11 mouse cellular contexts compared by ENCODE assay signal in the genomic region with DNA sequence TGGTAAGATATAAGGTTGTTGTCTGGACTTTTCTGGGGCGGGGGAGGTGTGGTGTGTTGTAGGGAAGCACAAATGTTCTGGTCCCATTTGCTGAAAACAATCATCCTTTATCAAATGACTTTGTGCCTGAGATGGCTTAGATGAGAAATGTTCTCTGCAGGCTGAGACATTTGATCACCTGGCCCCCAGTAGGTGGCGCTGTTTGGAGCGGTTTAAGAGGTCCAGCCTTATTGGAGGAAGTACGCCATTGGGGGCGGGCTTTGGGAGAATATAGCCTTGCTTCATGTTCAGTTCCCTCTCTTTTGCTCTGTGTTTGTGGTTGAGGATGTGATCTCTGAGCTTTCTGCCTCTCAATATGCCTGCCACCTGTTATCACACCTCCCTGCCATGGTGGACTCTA. TPM values are rescaled to one million over a fixed set of nuclear protein-coding genes. Genes with fewer than 3 reads are reported as not detected.
A peak's percentile ranks its signal among the peaks of the same experiment; 100 is the strongest.
DNase-seq lines count a peak whose midpoint lies in the region; ATAC-seq and TF ChIP-seq lines count a peak whose summit lies in the region.
"Had no signal": no experiment of that assay in that cellular context is flagged by ENCODE, and none has a peak within 500 bp of the region (broad histone marks: within the 10 kb centered on the region; RNA-seq: fewer than 3 reads in every experiment).

No protein-coding gene starts in this region.

- peak; percentile 25; the same call in 1 of the 2 replicates for TF ChIP-seq CTCF in heart, postnatal 0 days (IDR thresholded peaks at IDR 0.05; ENCODE audit: low read depth)
- peak; percentile 54 for TF ChIP-seq CTCF in E14TG2a.4 (conservative IDR thresholded peaks at IDR 0.05; ENCODE audit: low read length)

- no peak overlapping the region for H3K9ac ChIP-seq in heart, postnatal 0 days (replicated peaks; ENCODE audit: low read depth, low read length)
- H3K9ac ChIP-seq in heart, embryonic 12.5 days: no peak overlapping the region
- H3K9ac ChIP-seq: stomach, embryonic 15.5 days had no signal

- no peaks in the 10 kb centered on the region for H3K36me3 ChIP-seq in heart, postnatal 0 days (replicated peaks; ENCODE audit: control insufficient read depth, insufficient read depth, low read length)
- no peaks in the 10 kb centered on the region for H3K36me3 ChIP-seq in heart, embryonic 12.5 days
- H3K36me3 ChIP-seq in E14TG2a.4 (ENCODE audit: insufficient read depth, low read length): no peaks in the 10 kb centered on the region
- H3K36me3 ChIP-seq: stomach, embryonic 15.5 days had no signal

- 55% methylated on average over 5 of the region's 5 CpGs for WGBS in heart, postnatal 0 days
- WGBS in heart, embryonic 12.5 days: 41% methylated on average over 5 of the region's 5 CpGs

- DNase-seq in heart, postnatal 0 days (ENCODE audit: low spot score): no peak
- DNase-seq in cerebellum, adult 11-12 months: peak; percentile 56
- DNase-seq in lung, postnatal 25 days (ENCODE audit: low spot score): peak; percentile 1
- DNase-seq in MN1 (ENCODE audit: low spot score) (no peak), adipocyte (ENCODE audit: low spot score) (no peak)

- no peak overlapping the region for H3K4me2 ChIP-seq in heart, postnatal 0 days (ENCODE audit: low read depth, low read length)
- no peak overlapping the region for H3K4me2 ChIP-seq in heart, embryonic 12.5 days
- H3K4me2 ChIP-seq: stomach, embryonic 15.5 days had no signal

- H3K27me3 ChIP-seq in heart, postnatal 0 days (ENCODE audit: control insufficient read depth, insufficient read depth, low read length): no peaks in the 10 kb centered on the region
- no peaks in the 10 kb centered on the region for H3K27me3 ChIP-seq in heart, embryonic 12.5 days (replicated peaks)
- no peaks in the 10 kb centered on the region for H3K27me3 ChIP-seq in E14TG2a.4 (ENCODE audit: insufficient read depth, low read length)
- H3K27me3 ChIP-seq: stomach, embryonic 15.5 days had no signal

- no peak for ATAC-seq in heart, postnatal 0 days (ENCODE audit: insufficient read depth, low read depth)
- no peak for ATAC-seq in heart, embryonic 12.5 days (ENCODE audit: insufficient number of reproducible peaks, low FRiP score)
- ATAC-seq in inflammation-experienced regulatory T-cells, adult 6 months: no peak

- TF ChIP-seq EP300 in heart, postnatal 0 days (IDR thresholded peaks at IDR 0.05; ENCODE audit: low read depth): no peak

- H3K9me3 ChIP-seq in heart, postnatal 0 days (replicated peaks; ENCODE audit: control insufficient read depth, low read length): 0 out of 2 replicates have a peak, but pooled peaks cover 5% of the 10 kb centered on the region
- H3K9me3 ChIP-seq in heart, embryonic 12.5 days (replicated peaks): 0 out of 2 replicates have a peak, but pooled peaks cover 4% of the 10 kb centered on the region
- H3K9me3 ChIP-seq in E14TG2a.4 (ENCODE audit: low read length): peaks cover 45% of the 10 kb centered on the region
- H3K9me3 ChIP-seq: stomach, embryonic 15.5 days had no signal

- H3K27ac ChIP-seq in heart, postnatal 0 days (ENCODE audit: low read depth): no peak overlapping the region
- no peak overlapping the region for H3K27ac ChIP-seq in heart, embryonic 12.5 days (ENCODE audit: poor library complexity, severe bottlenecking)
- H3K27ac ChIP-seq: macrophage; stomach, embryonic 15.5 days had no signal

- no peak overlapping the region for H3K4me3 ChIP-seq in heart, postnatal 0 days (ENCODE audit: low read depth, low read length)
- H3K4me3 ChIP-seq in heart, embryonic 12.5 days: no peak overlapping the region
- no peak overlapping the region for H3K4me3 ChIP-seq in E14TG2a.4 (replicated peaks; ENCODE audit: low read length)
- H3K4me3 ChIP-seq: stomach, embryonic 15.5 days had no signal

- H3K4me1 ChIP-seq in heart, postnatal 0 days (ENCODE audit: control insufficient read depth, insufficient read depth): no peaks in the 10 kb centered on the region
- 0 out of 2 replicates have a peak, but pooled peaks cover 4% of the 10 kb centered on the region for H3K4me1 ChIP-seq in heart, embryonic 12.5 days (replicated peaks)
- peaks cover 11% of the 10 kb centered on the region for H3K4me1 ChIP-seq in E14TG2a.4 (replicated peaks; ENCODE audit: low read depth, low read length)
- H3K4me1 ChIP-seq: stomach, embryonic 15.5 days had no signal

RNA-seq across cellular contexts. Expression of gene Gm11983, which starts 44.2 kb away (rescaled TPM):
- not detected in 2 replicates for total RNA-seq in heart, postnatal 0 days (2014; rRNA removed; ENCODE audit: low replicate concordance)
- not detected in 2 replicates for polyA plus RNA-seq in heart, postnatal 0 days (2015; fragmentation: Nextera tagmentation; extraction: Ambion mirVana)
- not detected in 2 replicates for polyA plus RNA-seq in heart, embryonic 12.5 days (2016; fragmentation: Nextera tagmentation; extraction: Ambion mirVana)
- not detected for polyA plus RNA-seq in inflammation-experienced regulatory T-cells, adult 6 months (2017; shearing (Covaris generic))
- polyA plus RNA-seq: heart, embryonic 16.5 days; macrophage; stomach, embryonic 15.5 days had no signal

Comparison
In these comparisons a context has a peak if more than half of its experiments do, and no peak if none do; other contexts are left out.
1. DNase-seq: peak in cerebellum, adult 11-12 months (single experiment) and lung, postnatal 25 days (single experiment); none in heart, postnatal 0 days (single experiment), MN1 (single experiment) and adipocyte (single experiment).